Mouse (Mus musculus) T-helper 2 cell (primary cell): ENCODE data around the gene Rd3l.
"Not testable (repeated sequence)": the region's sequence is repeated elsewhere in the genome, so short reads cannot be mapped to it uniquely, and the experiment has no call there.

Experiments
- in situ Hi-C: fragments of 300-600 bp; cut with MboI, MseI; formaldehyde crosslinking; loops from one replicate; pipeline ENCODE4 v1.15.1; 2025; ENCODE audit warnings: high pct_unique_total_duplicates

Gene Rd3l

GRCm38 (mm10) chr12:111966683-111967173, 14.4 kb downstream of the Rd3l start, which contains the start of gene Atp5mpl:
Gene Atp5mpl (minus strand): TSS chr12:111966977.
- in situ Hi-C loops = no loop called here

- in situ Hi-C loops = no loop called here
Observed at GRCm38 (mm10) chr12:111963339-111963738, 17.8 kb downstream of the Rd3l start.

GRCm38 (mm10) chr12:111958101-111958865, 22.8 kb downstream of the Rd3l start:
- in situ Hi-C loops = no loop called here

- in situ Hi-C loops = no loop called here
Observed at GRCm38 (mm10) chr12:111956173-111956572, 24.9 kb downstream of the Rd3l start.

GRCm38 (mm10) chr12:111951701-111952100, 29.4 kb downstream of the Rd3l start:
- in situ Hi-C loops = loop anchor here (5.0 kb wide), 1 partner anchor 74 kb away; no protein-coding TSS in a partner anchor

GRCm38 (mm10) chr12:111950486-111950885, 30.6 kb downstream of the Rd3l start:
- in situ Hi-C loops = loop anchor here (5.0 kb wide), 1 partner anchor 73 kb away; no protein-coding TSS in a partner anchor

GRCm38 (mm10) chr12:111946716-111947115, 34.4 kb downstream of the Rd3l start:
- in situ Hi-C loops = no loop called here

GRCm38 (mm10) chr12:111945765-111946655, 35.1 kb downstream of the Rd3l start:
- in situ Hi-C loops = not testable (repeated sequence)

- in situ Hi-C loops = no loop called here
Observed at GRCm38 (mm10) chr12:111945115-111945514, 36.0 kb downstream of the Rd3l start.

- in situ Hi-C loops = not testable (repeated sequence)
Observed at GRCm38 (mm10) chr12:111944065-111944987, 36.8 kb downstream of the Rd3l start.

GRCm38 (mm10) chr12:111943421-111944064, 37.6 kb downstream of the Rd3l start:
- in situ Hi-C loops = no loop called here

GRCm38 (mm10) chr12:111938623-111939177, 42.4 kb downstream of the Rd3l start:
- in situ Hi-C loops = no loop called here

GRCm38 (mm10) chr12:111936706-111937550, 44.2 kb downstream of the Rd3l start:
- in situ Hi-C loops = no loop called here

GRCm38 (mm10) chr12:111933971-111934370, 47.1 kb downstream of the Rd3l start:
- in situ Hi-C loops = no loop called here

- in situ Hi-C loops = no loop called here
Observed at GRCm38 (mm10) chr12:111933032-111933704, 47.9 kb downstream of the Rd3l start.

- in situ Hi-C loops = no loop called here
Observed at GRCm38 (mm10) chr12:111932513-111932912, 48.6 kb downstream of the Rd3l start.

- in situ Hi-C loops = no loop called here
Observed at GRCm38 (mm10) chr12:111931411-111932025, 49.6 kb downstream of the Rd3l start.
